Mouse (Mus musculus) neutrophil, adult 5-6 weeks (primary cell): ENCODE results near the gene Cap2. TPM values are rescaled to one million over a fixed set of nuclear protein-coding genes. Genes with fewer than 3 reads are reported as not detected.

Experiments
- ATAC-seq: fragments of 151-379, 151-347 bp; 2 replicates; pipeline ENCODE4 v1.8.0; 2017; ENCODE audit warnings: mild to moderate bottlenecking, moderate TSS enrichment; ENCODE audit not compliant: insufficient number of reproducible peaks, poor library complexity, low FRiP score, severe bottlenecking; ENCODE audit errors: extremely low read depth
- total RNA-seq: library from RNA; stranded (forward); fragments of 200-1000 nt; gene quantifications from 2 replicates; pipeline ENCODE4 v1.2.3, GENCODE M21; 2017

Gene Cap2
- total RNA-seq, 1 experiment from 2014 or later = 0.23 TPM

DNA sequence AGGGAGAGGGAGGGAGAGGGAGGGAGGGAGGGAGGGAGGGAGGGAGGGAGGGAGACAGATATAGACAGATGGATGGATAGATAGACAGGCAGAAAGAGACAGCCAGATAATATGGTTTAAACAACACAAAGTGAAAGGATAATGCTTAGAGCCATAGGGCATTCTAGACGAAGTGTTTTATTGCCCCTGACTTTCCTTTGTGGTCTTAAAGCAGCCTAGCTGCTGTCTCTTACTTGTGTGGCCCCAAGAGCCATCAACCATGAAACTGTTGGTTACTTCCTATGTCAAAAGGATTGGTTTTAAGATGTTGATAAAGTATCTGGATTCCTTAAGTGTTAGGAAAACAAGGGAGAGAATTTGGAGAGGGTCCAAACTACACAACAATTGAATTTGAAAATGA, 45.6 kb downstream of the Cap2 start:
- ATAC-seq = no peak

GRCm38 (mm10) chr13:46548132-46548531, 46.5 kb downstream of the Cap2 start:
- no peak for ATAC-seq

GRCm38 (mm10) chr13:46548600-46549179, 47.0 kb downstream of the Cap2 start:
- no peak for ATAC-seq

DNA sequence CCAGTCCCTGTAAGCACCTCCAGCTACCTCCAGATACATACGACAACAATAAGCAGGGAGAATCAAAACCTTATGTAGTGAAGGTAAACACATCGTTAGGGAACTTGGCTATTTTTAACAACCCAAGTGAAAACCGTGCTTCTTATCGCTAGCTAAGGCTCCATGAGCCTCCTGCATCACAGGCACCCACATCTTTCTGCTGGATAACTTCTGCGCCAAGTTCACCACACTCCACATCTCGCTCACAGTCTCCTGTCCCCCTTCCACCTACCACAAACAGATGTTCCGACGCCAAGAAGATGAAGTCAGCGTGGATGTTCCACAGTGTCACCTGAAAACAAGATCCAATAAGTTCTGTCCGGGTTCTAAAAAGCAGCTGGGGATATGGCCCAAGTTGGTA, 49.0 kb downstream of the Cap2 start:
- no peak for ATAC-seq

DNA sequence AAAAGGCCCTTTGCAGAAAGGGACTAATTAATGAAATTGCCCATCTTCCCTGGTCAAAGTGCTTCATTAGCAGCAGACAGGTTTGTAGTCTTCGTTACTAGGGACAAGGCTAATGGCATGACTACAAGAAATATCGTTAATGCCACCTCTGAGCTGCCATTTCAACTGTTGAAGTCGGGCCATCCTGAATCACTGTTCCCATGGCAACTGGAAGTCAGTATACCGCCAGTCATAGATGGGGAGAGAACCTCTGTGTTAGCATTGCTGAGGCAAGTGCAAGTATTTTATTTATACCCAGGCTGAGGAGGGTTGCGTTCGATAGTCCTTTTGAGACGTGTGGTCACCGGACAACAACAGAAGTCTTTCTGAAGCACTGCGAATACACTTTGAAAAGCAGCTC, 53.1 kb downstream of the Cap2 start:
- no peak for ATAC-seq

- no peak for ATAC-seq
Observed at GRCm38 (mm10) chr13:46565913-46566312, 64.3 kb downstream of the Cap2 start.

DNA sequence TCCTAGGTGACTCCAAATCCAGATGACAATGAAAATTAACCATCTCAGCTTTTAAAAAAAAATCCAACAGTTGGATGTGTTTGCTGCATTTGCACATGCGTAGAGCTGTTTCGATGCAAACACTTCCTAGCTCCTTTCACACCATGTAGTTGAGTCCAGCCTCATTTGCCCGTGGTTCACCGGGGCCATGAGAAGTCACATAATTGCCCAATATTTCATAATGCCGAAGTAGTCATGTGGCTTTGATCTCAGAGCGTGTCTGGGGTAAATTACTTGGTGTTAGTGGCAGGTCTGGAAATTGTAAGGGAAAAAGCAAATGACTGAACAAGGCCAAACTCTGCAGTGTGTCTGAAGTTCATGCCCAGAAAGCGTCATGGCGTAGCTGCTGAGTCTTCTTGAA, 67.8 kb downstream of the Cap2 start:
- no peak for ATAC-seq

DNA sequence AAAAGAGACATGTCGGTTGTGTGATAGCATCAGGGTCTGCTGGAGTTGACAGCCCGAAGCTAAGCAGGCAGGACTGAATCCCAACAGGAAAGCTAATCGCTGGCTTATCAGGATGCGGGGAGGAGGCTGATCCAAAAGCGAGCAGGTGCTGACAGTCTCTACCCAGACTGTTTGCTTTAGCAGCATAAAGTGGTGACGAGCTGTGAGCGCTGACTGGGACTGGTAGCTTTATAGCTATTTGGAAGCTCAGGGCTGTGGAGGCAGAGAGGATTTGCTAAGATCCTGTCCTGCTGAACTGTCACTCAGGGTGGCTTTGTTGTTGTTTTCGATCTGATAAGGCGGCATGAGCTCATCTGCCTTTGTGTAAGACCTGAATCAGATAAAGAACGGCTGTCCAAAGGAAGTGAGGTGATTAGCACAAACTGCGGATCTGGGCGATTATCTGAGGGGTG, 69.5 kb downstream of the Cap2 start:
- no peak for ATAC-seq

DNA sequence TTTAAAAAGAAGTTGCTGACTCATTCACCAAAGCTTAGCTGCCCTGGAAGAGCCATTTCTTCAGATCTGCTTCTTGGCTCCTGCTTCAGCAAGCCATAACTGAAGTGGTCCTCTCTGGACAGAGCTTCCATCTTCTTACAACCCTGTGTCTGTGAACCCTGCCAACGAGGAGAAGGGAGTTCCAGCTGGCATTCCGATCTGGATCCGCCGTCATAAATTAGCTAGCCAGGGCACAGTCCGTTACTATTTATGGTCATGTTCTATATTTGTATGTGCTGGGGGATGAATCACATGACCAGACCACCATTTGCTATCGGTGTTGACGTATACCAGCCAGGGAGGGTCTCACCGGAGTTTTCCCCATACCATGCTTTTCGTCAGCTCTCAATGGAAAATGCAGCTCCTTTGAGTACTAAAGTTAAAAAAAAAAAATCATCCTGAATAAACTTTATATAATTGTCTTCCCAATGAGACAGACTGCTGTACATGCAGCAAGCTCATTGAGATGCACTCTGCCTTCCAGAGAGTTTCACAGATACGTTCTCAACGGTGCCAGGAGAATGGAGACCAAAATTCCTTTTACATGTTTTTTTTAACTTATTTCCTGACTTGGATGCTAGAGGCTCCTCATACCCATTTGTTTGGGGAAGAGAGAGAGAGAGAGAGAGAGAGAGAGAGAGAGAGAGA, 70.5 kb downstream of the Cap2 start:
- no peak for ATAC-seq

GRCm38 (mm10) chr13:46572648-46573163, 71.1 kb downstream of the Cap2 start:
- ATAC-seq = no peak

- ATAC-seq = no peak
Observed at GRCm38 (mm10) chr13:46574201-46574600, 72.6 kb downstream of the Cap2 start.

DNA sequence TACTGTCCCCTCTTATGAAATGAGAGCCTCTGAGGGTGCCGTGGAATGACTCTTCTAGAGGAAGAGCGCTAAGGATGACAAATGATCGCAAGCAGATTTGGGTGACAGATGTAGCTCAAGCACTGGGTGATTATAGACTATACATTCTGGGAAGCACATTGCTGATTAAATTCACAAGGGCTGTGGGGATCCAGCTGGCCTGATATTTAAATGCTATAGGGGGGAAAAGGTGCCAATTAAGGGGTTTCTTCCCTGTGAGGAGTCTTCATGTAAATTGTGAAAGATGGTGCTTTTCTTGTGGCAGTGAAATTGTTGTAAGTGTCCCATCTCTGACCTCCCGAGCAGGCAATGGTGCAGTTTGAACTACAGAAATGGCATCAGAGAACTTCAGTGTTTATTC, 73.1 kb downstream of the Cap2 start:
- ATAC-seq = no peak

- no peak for ATAC-seq
Observed at GRCm38 (mm10) chr13:46584860-46585259, 83.2 kb downstream of the Cap2 start.

GRCm38 (mm10) chr13:46587717-46588289, 86.2 kb downstream of the Cap2 start:
- no peak for ATAC-seq

DNA sequence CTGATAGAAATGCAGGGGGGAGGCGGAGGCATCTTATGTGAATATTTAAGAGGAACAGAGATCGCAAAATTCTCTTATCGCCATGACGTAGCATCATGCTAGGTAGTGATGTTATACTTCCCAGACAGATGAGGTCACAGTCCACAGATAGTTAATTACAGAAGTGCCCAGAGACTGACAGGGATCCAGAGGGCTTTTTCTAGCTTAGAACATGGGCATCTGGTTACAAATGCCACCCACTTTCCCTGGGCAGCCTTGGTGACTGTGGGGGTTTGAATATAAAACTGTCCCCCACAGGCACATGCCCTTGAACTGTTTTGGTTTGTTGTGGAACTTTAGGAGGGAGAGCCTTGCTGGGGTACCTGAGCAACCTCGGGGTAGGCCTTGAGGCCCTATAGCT, 87.0 kb downstream of the Cap2 start:
- no peak for ATAC-seq

DNA sequence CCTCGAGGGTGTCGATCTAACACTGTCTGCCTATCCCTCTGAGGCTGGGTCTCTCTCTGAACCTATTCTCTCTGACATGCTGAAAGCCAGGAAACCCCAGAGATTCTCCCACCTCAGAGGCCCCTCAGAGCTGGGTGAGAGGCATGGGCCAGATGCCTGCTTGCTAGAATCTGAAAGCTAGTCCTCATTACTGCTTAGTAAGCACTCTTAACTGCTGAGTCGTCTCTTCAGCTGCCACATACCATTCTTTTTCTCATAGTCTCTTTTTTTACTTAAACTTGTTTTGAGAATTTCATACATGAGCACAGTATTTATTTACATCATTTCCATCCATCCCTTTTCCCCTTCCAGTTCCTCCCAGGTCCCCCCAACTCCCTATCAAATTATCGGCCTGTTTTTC, 89.2 kb downstream of the Cap2 start:
- ATAC-seq = no peak

GRCm38 (mm10) chr13:46600694-46601093, 99.0 kb downstream of the Cap2 start:
- no peak for ATAC-seq

DNA sequence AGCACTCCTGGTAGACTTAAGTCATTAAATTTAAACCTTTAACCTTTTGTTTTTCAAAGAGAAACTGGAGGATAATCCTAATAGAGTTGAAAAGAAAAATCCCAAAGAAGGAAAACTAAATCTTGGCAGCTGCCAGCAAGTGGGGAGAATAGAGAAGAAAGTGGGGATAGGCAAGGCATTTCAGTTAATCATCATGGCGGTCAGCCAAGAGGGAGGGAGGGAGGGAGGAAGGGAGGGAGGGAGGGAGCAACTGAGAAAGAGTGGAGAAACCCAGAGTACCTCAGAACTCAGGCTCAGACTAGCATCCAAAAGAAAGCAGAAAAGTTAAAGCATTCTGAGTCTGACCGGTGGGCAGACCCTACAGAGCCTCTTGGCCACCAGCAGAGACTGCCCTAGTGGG, 99.7 kb downstream of the Cap2 start:
- no peak for ATAC-seq

DNA sequence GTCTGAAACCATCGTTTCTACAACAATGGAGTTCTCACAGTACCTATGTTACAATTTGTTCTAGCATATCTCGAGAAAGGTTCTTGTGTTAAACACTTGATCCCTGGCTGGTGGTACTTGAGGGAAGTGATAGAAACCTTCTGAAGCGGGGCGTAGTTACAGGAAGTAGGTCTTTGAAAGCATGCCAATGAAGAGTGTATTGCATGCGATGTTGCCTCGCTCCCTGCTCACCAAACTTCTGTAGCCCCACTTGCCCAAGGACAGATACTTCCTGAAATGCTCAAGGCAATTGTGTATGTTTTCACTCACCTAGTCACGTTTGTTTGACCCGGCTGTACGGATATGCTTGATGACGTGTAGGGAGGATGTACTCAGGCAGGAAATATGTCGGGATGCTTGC, 101.0 kb downstream of the Cap2 start:
- peak; percentile 16; the same call in 1 of the 2 replicates for ATAC-seq

- ATAC-seq = no peak
Observed at GRCm38 (mm10) chr13:46611033-46611432, 109.4 kb downstream of the Cap2 start.
